Comparison of ENCODE assay signal across 8 mouse cellular contexts in the genomic region with DNA sequence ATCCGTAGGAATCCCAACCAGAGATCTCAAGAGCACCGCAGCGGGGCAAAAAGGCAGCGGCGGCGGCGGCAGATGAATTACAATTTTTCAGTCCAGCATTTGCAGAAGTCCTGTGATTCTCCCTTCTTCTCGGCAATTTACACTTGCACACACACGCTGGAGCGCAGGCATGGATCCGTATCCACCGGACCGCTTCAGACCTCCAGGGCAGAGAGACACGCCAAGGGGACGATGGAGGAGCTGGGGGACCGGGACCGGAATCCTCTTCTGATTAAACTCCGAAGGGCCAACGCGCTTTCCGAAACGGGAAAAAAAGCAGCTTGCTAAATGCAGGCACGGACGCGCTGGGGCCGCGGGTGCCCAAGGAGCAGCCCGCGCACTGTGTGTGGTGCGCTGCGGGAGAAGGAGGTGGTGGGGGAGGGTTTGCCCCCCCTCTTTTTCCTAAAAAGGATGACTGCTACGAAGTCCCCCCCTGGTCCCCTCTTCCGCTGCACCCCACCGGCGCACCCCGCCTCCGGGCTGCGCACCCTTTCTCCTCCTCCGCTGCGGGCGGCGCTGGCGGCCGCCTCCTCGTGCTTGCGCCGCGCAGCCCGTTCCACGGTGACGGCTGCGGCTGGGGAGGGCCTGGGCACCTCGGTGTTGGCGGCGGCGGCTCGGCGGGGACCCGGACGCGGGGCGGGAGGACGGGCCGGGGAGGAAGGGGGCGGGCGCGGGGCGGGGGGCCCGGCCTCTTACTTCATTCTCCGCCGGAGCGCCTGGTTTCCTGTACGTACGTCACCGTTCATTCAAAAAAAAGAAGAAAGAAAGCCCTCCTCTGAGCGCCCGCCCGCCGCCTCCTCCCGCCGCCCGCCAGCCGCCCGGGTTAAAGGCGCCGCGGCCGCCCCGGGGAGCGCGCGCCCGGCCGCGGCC. TPM values are rescaled to one million over a fixed set of nuclear protein-coding genes. Genes with fewer than 3 reads are reported as not detected.
DNase-seq lines count a peak whose midpoint lies in the region; ATAC-seq lines count a peak whose summit lies in the region.

Gene Bcl2 (minus strand): TSS at position 654 of the 909 bp plus-strand sequence.

- H3K4me1 ChIP-seq in intestine, embryonic 14.5 days (replicated peaks; ENCODE audit: control insufficient read depth, insufficient read depth, low read length), result peaks cover 11% of the 10 kb centered on the region
- peaks cover 37% of the 10 kb centered on the region for H3K4me1 ChIP-seq in midbrain, embryonic 10.5 days

- peak within 1 kb of the TSS; percentile 94 for H3K4me2 ChIP-seq in intestine, embryonic 14.5 days (ENCODE audit: low read length)

- under 1% methylated on average over 64 of the region's 95 CpGs for WGBS in intestine, embryonic 14.5 days
- WGBS in midbrain, embryonic 10.5 days, result under 1% methylated on average over 85 of the region's 95 CpGs

- peak within 1 kb of the TSS; percentile 92 for H3K27ac ChIP-seq in intestine, embryonic 14.5 days (ENCODE audit: low read depth)
- peak within 1 kb of the TSS; percentile 97 for H3K27ac ChIP-seq in midbrain, embryonic 10.5 days (replicated peaks)

- DNase-seq in T-cell, adult 2 months (ENCODE audit: low spot score), result peak; percentile 83
- peak; percentile 52 to 62 for DNase-seq in cerebellum, postnatal 4 days (ENCODE audit: low spot score in 2 of 2)
- peak; percentile 78 for DNase-seq in gastrocnemius, postnatal 14 days
- DNase-seq in intestine, embryonic 14.5 days (ENCODE audit: low spot score), result peak; percentile 88
- DNase-seq in left cerebral cortex, postnatal 36 days (ENCODE audit: low spot score in 2 of 2), result peak; percentile 75 to 84
- DNase-seq in midbrain, embryonic 10.5 days (ENCODE audit: low spot score), result peak; percentile 80
- peak; percentile 53 to 67 for DNase-seq in right cerebral cortex, postnatal 36 days (ENCODE audit: low spot score in 2 of 2)
- DNase-seq in yolk sac, embryonic 10.5 days (ENCODE audit: low spot score), result peak; percentile 83

- H3K9ac ChIP-seq in intestine, embryonic 14.5 days (ENCODE audit: low read length), result peak within 1 kb of the TSS; percentile 83

- intact Hi-C loops in gastrocnemius, postnatal 14 days (cut with DNase I; ENCODE audit: low total_unique reads), result no loop called here
- intact Hi-C loops in left cerebral cortex, postnatal 36 days (cut with DNase I), result loop anchor here (1.0 to 10.0 kb wide), 4 partner anchors 87 to 639 kb away; partner anchors contain the start of gene Phlpp1

- no peaks in the 10 kb centered on the region for H3K9me3 ChIP-seq in intestine, embryonic 14.5 days (ENCODE audit: control insufficient read depth, low read length)
- H3K9me3 ChIP-seq in midbrain, embryonic 10.5 days (replicated peaks), result no peaks in the 10 kb centered on the region

- peak within 1 kb of the TSS; percentile 54 for H3K4me3 ChIP-seq in intestine, embryonic 14.5 days (ENCODE audit: low read depth, low read length)
- H3K4me3 ChIP-seq in midbrain, embryonic 10.5 days, result peak within 1 kb of the TSS; percentile 83

- H3K36me3 ChIP-seq in intestine, embryonic 14.5 days (ENCODE audit: control insufficient read depth, insufficient read depth, low read length), result no peaks in the 10 kb centered on the region
- no peaks in the 10 kb centered on the region for H3K36me3 ChIP-seq in midbrain, embryonic 10.5 days

- H3K27me3 ChIP-seq in intestine, embryonic 14.5 days (replicated peaks; ENCODE audit: control insufficient read depth, insufficient read depth, low read length), result no peaks in the 10 kb centered on the region
- peaks cover 30% of the 10 kb centered on the region for H3K27me3 ChIP-seq in midbrain, embryonic 10.5 days (ENCODE audit: low read depth, poor library complexity, severe bottlenecking)

- peak; percentile 86 for ATAC-seq in intestine, embryonic 14.5 days (replicated peaks; ENCODE audit: low FRiP score, low TSS enrichment, low read depth)

RNA-seq across cellular contexts. Expression of gene Bcl2, which starts in this region (rescaled TPM):
- 1 to 10 TPM; 3.4 to 3.6 TPM for total RNA-seq in gastrocnemius, postnatal 14 days (2021)
- 13.4 and 15.5 TPM in 2 replicates for polyA plus RNA-seq in intestine, embryonic 14.5 days (2014; fragmentation: Nextera tagmentation; extraction: Ambion mirVana)
- 10 to 100 TPM; 11.0 to 16.1 TPM for total RNA-seq in left cerebral cortex, postnatal 36 days (2021)
- 8.9 and 9.9 TPM in 2 replicates for polyA plus RNA-seq in midbrain, embryonic 10.5 days (2016; fragmentation: Nextera tagmentation; extraction: Ambion mirVana)

Comparison
In these comparisons a context has a peak if more than half of its experiments do, and no peak if none do; other contexts are left out.
1. Peak in every context shown above with its lines: DNase-seq, ATAC-seq, H3K4me3 ChIP-seq and H3K27ac ChIP-seq.